Mouse (Mus musculus) embryonic facial prominence, embryonic 15.5 days (tissue): ENCODE measurements around the gene Ppp4r4. TPM values are rescaled to one million over a fixed set of nuclear protein-coding genes. Genes with fewer than 3 reads are reported as not detected.
"Not testable (repeated sequence)": the region's sequence is repeated elsewhere in the genome, so short reads cannot be mapped to it uniquely, and the experiment has no call there.

Experiments
- ATAC-seq: fragments of 200-750 bp; cut with Nextera tagmentation; 2 replicates; pipeline ENCODE4 v1.8.0; 2017; ENCODE audit warnings: low read depth, moderate TSS enrichment; ENCODE audit not compliant: insufficient number of reproducible peaks, low FRiP score, low TSS enrichment
- H3K27ac ChIP-seq: fragments of 300-500 bp; sonication (generic); replicated peaks from 2 replicates; pipeline ENCODE4 v1.5.1; 2015; ENCODE audit warnings: mild to moderate bottlenecking, inconsistent platforms
- H3K27me3 ChIP-seq: fragments of 300-500 bp; sonication (generic); 2 replicates; pipeline ENCODE4 v1.6.1; 2015; ENCODE audit warnings: inconsistent platforms
- H3K36me3 ChIP-seq: fragments of 300-500 bp; sonication (generic); 2 replicates; pipeline ENCODE4 v1.6.1; 2015; ENCODE audit warnings: mild to moderate bottlenecking, inconsistent platforms
- H3K4me1 ChIP-seq: fragments of 300-500 bp; sonication (generic); 2 replicates; pipeline ENCODE4 v1.6.1; 2015; ENCODE audit warnings: inconsistent platforms
- H3K4me2 ChIP-seq: fragments of 300-500 bp; sonication (generic); replicated peaks from 2 replicates; pipeline ENCODE4 v1.6.1; 2015; ENCODE audit warnings: mild to moderate bottlenecking, inconsistent platforms
- H3K4me3 ChIP-seq: fragments of 300-500 bp; sonication (generic); replicated peaks from 2 replicates; pipeline ENCODE4 v1.5.1; 2015; ENCODE audit warnings: mild to moderate bottlenecking, inconsistent platforms
- H3K9ac ChIP-seq: fragments of 300-500 bp; sonication (generic); 2 replicates; pipeline ENCODE4 v1.6.1; 2015; ENCODE audit warnings: inconsistent platforms
- H3K9me3 ChIP-seq: fragments of 300-500 bp; sonication (generic); replicated peaks from 2 replicates; pipeline ENCODE4 v1.6.1; 2016; ENCODE audit warnings: inconsistent platforms
- polyA plus RNA-seq: library from polyadenylated mRNA; unstranded; fragments of >200 nt; fragmentation: Nextera tagmentation; extraction: Ambion mirVana; gene quantifications from 2 replicates; pipeline ENCODE4 v1.2.1, GENCODE M21; 2015

Gene Ppp4r4
- polyA plus RNA-seq, 1 experiment from 2014 or later, result 2.5 TPM

DNA sequence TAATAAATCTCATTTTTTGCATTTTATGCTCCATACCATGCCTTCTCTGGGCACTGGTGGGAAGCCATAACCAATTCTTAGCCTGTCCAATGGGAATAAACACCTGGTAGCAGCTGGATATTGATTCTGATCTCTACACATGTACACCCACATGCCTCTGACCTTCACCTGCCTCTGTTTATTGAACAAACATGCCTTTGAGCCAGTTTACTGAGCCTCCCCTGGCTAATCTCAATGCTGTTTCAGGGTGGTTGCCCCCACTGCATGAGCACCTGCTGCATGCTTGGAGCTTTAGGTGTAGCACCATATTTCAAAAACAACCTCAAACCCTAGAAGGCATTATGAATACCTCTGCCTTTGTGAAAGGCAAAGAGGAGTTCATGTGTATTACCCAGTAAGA is 130.0 kb downstream of the Ppp4r4 start:
- not testable (repeated sequence) for H3K4me1 ChIP-seq, H3K27me3 ChIP-seq, H3K4me3 ChIP-seq, H3K9ac ChIP-seq, H3K36me3 ChIP-seq, ATAC-seq, H3K4me2 ChIP-seq, H3K9me3 ChIP-seq, H3K27ac ChIP-seq

Other genes with a start within 250 kb of the Ppp4r4 start
- 0.20 TPM in 1 of 2 replicates, not detected in the other for gene Fam181a, start 221.3 kb upstream of the Ppp4r4 start, polyA plus RNA-seq
- gene Asb2, start 176.3 kb upstream of the Ppp4r4 start, polyA plus RNA-seq, result 7.5 and 10.1 TPM in 2 replicates
- gene Otub2, start 143.6 kb upstream of the Ppp4r4 start, polyA plus RNA-seq, result 12.2 and 13.7 TPM in 2 replicates
- gene 9330161L09Rik, start 124.5 kb upstream of the Ppp4r4 start, polyA plus RNA-seq, result 0.28 and 0.49 TPM in 2 replicates
- 103 and 105 TPM in 2 replicates for gene Ddx24, start 106.5 kb upstream of the Ppp4r4 start, polyA plus RNA-seq
- gene Ifi27, start 98.1 kb upstream of the Ppp4r4 start, polyA plus RNA-seq, result 72.9 and 77.5 TPM in 2 replicates
- 19.0 and 23.0 TPM in 2 replicates for gene Ifi27l2a, start 88.6 kb upstream of the Ppp4r4 start, polyA plus RNA-seq
- 0.15 TPM in 1 of 2 replicates, not detected in the other for gene Ifi27l2b, start 75.1 kb upstream of the Ppp4r4 start, polyA plus RNA-seq
- 0.07 and 0.20 TPM in 2 replicates for gene Serpina10, start 99.2 kb downstream of the Ppp4r4 start, polyA plus RNA-seq
- 0.23 TPM in 1 of 2 replicates, not detected in the other for gene Serpina6, start 124.9 kb downstream of the Ppp4r4 start, polyA plus RNA-seq
- gene Serpina16, start 143.9 kb downstream of the Ppp4r4 start, polyA plus RNA-seq, result not detected in 2 replicates
- not detected in 2 replicates for gene Serpina1f, start 163.2 kb downstream of the Ppp4r4 start, polyA plus RNA-seq
- gene Serpina1d, start 241.3 kb downstream of the Ppp4r4 start, polyA plus RNA-seq, result not detected in 2 replicates